Mouse (Mus musculus): ENCODE data around the gene Hspa1a. TPM values are rescaled to one million over a fixed set of nuclear protein-coding genes. Genes with fewer than 3 reads are reported as not detected.
"Not testable (repeated sequence)": the region's sequence is repeated elsewhere in the genome, so short reads cannot be mapped to it uniquely, and the experiment has no call there.

The Hspa1a gene
- polyA plus RNA-seq, 1 experiment, result 1.9 TPM

DNA sequence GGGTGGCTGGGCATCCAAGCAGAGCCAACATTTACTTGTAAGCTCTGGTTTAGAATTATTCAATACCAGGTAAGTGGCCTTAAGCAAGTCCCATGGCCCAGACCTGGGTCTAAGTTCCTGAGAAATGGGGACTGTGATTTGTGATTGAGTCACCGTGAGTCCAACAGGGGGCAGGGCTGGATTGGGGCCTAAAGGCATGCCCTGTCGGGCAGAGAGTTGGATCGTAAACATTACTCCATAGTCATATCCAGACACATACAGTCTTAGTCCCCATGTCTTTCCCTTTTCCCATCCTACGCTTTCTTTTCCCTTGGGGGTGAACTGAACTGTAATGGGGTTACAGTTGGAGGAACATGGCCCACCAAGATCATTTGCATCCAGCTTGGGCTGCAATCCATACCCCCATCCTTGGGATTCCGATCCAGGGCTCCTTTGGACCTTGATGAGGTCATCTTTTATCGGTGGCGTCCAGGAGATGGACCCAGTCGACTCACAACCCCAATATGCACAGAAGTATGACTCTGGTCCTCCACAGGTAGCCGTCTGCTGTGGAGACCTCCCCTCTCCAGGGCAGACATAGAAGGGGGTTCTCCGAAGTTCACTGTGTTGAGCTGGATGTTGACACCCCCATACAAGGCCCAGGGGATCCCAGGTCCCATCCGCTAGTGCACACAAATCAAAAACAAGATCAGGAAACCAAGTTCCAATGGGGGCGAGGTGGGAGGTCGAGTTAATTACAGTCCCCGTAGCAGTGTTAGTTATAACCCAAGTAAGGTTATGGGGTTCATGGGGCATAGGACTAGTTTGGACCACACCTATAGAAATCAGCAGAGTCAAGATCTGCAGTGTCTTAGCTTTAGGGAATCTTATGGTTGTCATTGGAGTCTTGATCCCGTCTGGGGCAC, 26.8 kb upstream of the Hspa1a start:
- H3K4me1 ChIP-seq (ENCODE audit: control insufficient read depth, insufficient read depth, low read length), result peaks cover 7% of the 10 kb centered on the region
- peak overlapping the region; percentile 93 for H3K27ac ChIP-seq (ENCODE audit: control insufficient read depth, insufficient read depth, low read depth, low read length, poor library complexity)
- WGBS, result 38% methylated on average over 15 of the region's 15 CpGs
- TF ChIP-seq POLR2A (IDR thresholded peaks at IDR 0.05; ENCODE audit: borderline replicate concordance, control insufficient read depth, low read depth, low read length) (no peak), CTCF (IDR thresholded peaks at IDR 0.05; ENCODE audit: control insufficient read depth, insufficient read depth, low read length) (0 out of 2 replicates have a peak, but pooled peaks have one; percentile 6)
- H3K4me3 ChIP-seq (replicated peaks; ENCODE audit: control insufficient read depth, low read depth, low read length), result peak overlapping the region; percentile 86

DNA sequence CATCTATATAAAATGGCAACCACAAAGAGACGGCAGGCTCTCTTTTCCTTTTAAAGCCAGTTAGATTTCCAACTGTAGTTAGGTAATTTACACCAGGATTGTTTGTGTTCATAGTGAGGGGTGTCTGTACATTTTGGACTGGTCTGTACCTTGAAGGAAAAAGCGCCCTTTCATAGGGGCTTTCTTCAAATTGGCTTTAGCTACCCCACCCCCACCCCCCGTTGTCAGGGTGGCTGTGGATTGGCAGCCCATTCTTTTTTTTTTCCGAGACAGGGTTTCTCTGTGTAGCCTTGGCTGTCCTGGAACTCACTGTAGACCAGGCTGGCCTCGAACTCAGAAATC, 25.2 kb upstream of the Hspa1a start:
- TF ChIP-seq CTCF (IDR thresholded peaks at IDR 0.05; ENCODE audit: control insufficient read depth, insufficient read depth, low read length) (no peak), POLR2A (IDR thresholded peaks at IDR 0.05; ENCODE audit: borderline replicate concordance, control insufficient read depth, low read depth, low read length) (no peak)
- Histone ChIP-seq H3K4me3 (replicated peaks; ENCODE audit: control insufficient read depth, low read depth, low read length) (peak overlapping the region; percentile 61), H3K4me1 (ENCODE audit: control insufficient read depth, insufficient read depth, low read length) (peaks cover 2% of the 10 kb centered on the region), H3K27ac (ENCODE audit: control insufficient read depth, insufficient read depth, low read depth, low read length, poor library complexity) (no peak overlapping the region)
- WGBS, result 59% methylated on average over 5 of the region's 5 CpGs

DNA sequence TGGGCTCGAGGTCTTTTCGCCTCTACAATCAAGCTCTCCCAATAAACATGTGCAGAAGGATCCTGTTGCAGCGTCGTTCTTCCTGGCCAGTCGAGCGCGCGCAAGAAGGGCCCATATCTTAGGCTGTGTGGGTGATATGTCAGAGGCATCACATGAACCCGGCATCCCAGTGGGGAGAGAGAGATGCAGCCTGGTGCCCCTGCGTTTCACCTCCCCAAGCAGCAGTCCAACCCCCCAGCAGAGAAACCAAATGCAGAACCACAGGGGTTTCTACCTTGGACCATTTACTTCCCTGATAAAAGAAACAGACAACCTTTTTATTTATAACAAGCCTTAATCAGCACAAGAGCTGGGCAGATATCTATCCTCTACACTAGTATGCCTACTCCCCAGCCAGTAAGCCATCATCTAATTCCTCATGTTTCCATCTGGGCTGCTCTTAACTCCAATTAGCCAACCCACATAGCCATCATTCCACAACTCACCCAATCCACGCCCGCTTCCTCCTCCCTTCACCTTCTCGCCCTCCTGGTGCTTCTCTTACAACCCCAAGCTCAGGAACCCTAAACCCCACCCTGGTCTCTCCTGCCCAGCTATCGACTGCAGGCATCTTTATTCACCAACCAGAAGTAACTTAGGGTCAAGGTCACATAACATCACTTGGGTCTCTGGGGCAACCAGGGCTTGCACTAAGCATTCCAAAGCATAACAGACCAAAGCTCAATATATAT, 24.6 kb upstream of the Hspa1a start:
- peak overlapping the region; percentile 64 for H3K27ac ChIP-seq (ENCODE audit: control insufficient read depth, insufficient read depth, low read depth, low read length, poor library complexity)
- 66% methylated on average over 12 of the region's 14 CpGs for WGBS
- TF ChIP-seq POLR2A (IDR thresholded peaks at IDR 0.05; ENCODE audit: borderline replicate concordance, control insufficient read depth, low read depth, low read length), result no peak; the same call in 1 of the 2 replicates
- TF ChIP-seq CTCF (IDR thresholded peaks at IDR 0.05; ENCODE audit: control insufficient read depth, insufficient read depth, low read length), result no peak
- H3K4me1 ChIP-seq (ENCODE audit: control insufficient read depth, insufficient read depth, low read length), result peaks cover 2% of the 10 kb centered on the region
- H3K4me3 ChIP-seq (replicated peaks; ENCODE audit: control insufficient read depth, low read depth, low read length), result peak overlapping the region; percentile 64

DNA sequence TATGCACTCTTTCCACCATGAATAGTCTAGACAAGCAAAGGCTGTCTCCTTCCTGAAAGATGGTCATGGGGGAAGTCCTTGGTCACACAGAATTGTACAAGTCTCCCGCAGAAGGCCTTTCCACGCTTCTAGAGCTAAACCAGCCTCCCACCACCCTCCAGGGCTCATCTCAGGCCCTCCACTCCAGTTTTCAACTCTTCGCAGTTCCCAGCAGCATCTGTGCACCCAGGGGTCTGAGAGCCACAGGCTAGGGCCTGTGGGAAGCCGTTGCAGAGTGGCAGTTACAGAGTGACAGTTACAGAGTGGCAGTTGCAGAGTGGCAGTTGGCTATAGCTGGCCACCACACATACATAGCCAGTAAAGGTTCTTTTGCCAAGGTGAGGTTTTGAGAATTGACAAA, 24.0 kb upstream of the Hspa1a start:
- not testable (repeated sequence) for H3K4me3 ChIP-seq (replicated peaks; ENCODE audit: control insufficient read depth, low read depth, low read length); H3K4me1 ChIP-seq (ENCODE audit: control insufficient read depth, insufficient read depth, low read length)
- 65% methylated on average over 4 of the region's 4 CpGs for WGBS
- H3K27ac ChIP-seq (ENCODE audit: control insufficient read depth, insufficient read depth, low read depth, low read length, poor library complexity), result peak overlapping the region; percentile 53; the same call in 1 of the 2 replicates

DNA sequence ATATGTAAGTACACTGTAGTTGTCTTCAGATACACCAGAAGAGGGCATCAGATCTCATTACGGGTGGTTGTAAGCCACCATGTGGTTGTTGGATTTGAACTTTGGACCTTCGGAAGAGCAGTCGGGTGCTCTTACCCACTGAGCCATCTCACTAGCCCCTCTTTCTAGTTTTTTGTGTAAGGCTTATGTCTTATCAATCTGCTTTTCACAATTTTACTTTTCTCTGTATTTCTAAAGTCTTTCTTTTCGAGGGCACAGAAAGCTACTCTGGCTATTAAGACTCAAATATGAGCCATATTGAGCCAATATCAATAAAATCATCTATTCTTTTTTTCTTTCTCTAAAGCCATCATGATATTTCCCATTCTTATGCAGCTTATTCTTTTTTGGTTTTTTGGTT, 23.2 kb upstream of the Hspa1a start:
- H3K4me3 ChIP-seq (replicated peaks; ENCODE audit: control insufficient read depth, low read depth, low read length); H3K27ac ChIP-seq (ENCODE audit: control insufficient read depth, insufficient read depth, low read depth, low read length, poor library complexity); H3K4me1 ChIP-seq (ENCODE audit: control insufficient read depth, insufficient read depth, low read length): not testable (repeated sequence)
- WGBS, result 70% methylated on average over 4 of the region's 4 CpGs

DNA sequence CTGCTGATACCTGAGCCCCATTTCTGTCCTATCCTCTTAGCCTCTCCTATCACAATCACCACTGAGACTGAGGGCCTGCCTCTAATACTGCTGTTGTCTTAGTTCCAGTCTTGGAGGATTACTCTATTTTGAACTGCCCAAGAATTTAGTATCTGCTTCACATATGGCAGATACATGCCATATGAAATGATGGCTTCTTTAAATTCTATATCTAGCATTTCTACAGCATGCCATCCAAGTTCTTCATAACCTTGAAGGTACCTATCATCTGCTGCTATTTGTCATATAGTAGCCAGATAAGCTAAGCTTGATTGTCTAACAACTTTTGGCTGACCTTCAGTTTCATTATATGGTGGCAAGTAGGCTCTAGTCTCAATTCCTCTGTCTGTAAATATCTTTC, 22.8 kb upstream of the Hspa1a start:
- Histone ChIP-seq H3K4me3 (replicated peaks; ENCODE audit: control insufficient read depth, low read depth, low read length) (no peak overlapping the region), H3K27ac (ENCODE audit: control insufficient read depth, insufficient read depth, low read depth, low read length, poor library complexity) (no peak overlapping the region), H3K4me1 (ENCODE audit: control insufficient read depth, insufficient read depth, low read length) (peaks cover 2% of the 10 kb centered on the region)
- TF ChIP-seq CTCF (IDR thresholded peaks at IDR 0.05; ENCODE audit: control insufficient read depth, insufficient read depth, low read length), result no peak
- no peak for TF ChIP-seq POLR2A (IDR thresholded peaks at IDR 0.05; ENCODE audit: borderline replicate concordance, control insufficient read depth, low read depth, low read length)

DNA sequence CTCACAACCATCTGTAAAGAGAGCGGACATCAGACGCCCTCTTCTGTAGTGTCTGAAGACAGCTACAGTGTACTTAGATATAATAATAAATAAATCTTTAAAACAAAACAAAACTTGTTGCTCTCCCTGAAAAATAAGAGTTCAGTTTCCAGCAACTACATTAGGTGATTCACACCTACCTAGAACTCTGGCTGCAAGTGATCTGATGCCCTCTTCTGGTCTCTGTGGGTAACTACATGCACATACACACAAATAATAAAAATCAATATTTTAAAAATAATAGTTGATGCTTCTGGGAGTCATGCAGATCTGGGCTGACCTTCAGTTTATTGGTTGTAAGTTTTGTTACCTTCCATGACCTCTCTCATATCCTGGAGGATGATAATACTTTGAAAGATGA, 12.3 kb upstream of the Hspa1a start:
- peaks cover 2% of the 10 kb centered on the region for H3K4me1 ChIP-seq (ENCODE audit: control insufficient read depth, insufficient read depth, low read length)
- no peak overlapping the region for H3K4me3 ChIP-seq (replicated peaks; ENCODE audit: control insufficient read depth, low read depth, low read length)
- 73% methylated on average over 2 of the region's 2 CpGs for WGBS
- no peak overlapping the region for H3K27ac ChIP-seq (ENCODE audit: control insufficient read depth, insufficient read depth, low read depth, low read length, poor library complexity)
- no peak for TF ChIP-seq POLR2A (IDR thresholded peaks at IDR 0.05; ENCODE audit: borderline replicate concordance, control insufficient read depth, low read depth, low read length)
- no peak for TF ChIP-seq CTCF (IDR thresholded peaks at IDR 0.05; ENCODE audit: control insufficient read depth, insufficient read depth, low read length)

DNA sequence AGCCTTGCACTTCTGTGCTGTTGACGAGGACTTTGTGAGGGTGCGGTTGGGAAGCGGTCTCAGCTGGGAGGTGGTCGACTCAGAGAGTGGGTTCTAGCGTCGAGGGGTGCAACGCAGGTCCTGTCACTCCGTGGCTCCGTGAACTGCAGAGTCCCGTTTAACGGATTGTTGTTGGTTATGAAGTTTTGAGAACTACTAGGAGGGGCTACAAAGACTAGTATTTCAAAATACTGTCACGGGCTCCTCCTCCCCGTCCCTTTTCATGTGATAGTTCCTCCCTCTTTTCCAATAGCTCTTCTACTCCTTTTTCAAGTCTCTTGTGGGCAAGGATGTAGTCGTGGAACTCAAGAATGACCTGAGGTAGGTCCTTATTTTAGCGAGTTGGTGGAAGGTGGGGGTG, 10.4 kb upstream of the Hspa1a start:
- TF ChIP-seq CTCF (IDR thresholded peaks at IDR 0.05; ENCODE audit: control insufficient read depth, insufficient read depth, low read length) (no peak), POLR2A (IDR thresholded peaks at IDR 0.05; ENCODE audit: borderline replicate concordance, control insufficient read depth, low read depth, low read length) (no peak)
- peak overlapping the region; percentile 92 for H3K4me3 ChIP-seq (replicated peaks; ENCODE audit: control insufficient read depth, low read depth, low read length)
- H3K27ac ChIP-seq (ENCODE audit: control insufficient read depth, insufficient read depth, low read depth, low read length, poor library complexity), result peak overlapping the region; percentile 95
- under 1% methylated on average over 15 of the region's 15 CpGs for WGBS
- peaks cover 2% of the 10 kb centered on the region for H3K4me1 ChIP-seq (ENCODE audit: control insufficient read depth, insufficient read depth, low read length)

Measured in bone marrow, adult 2 months (tissue).